Mouse (Mus musculus): ENCODE data around the gene Psg26. TPM values are rescaled to one million over a fixed set of nuclear protein-coding genes. Genes with fewer than 3 reads are reported as not detected.

Gene Psg26
- not detected for polyA plus RNA-seq (2017; shearing (Covaris generic))

DNA sequence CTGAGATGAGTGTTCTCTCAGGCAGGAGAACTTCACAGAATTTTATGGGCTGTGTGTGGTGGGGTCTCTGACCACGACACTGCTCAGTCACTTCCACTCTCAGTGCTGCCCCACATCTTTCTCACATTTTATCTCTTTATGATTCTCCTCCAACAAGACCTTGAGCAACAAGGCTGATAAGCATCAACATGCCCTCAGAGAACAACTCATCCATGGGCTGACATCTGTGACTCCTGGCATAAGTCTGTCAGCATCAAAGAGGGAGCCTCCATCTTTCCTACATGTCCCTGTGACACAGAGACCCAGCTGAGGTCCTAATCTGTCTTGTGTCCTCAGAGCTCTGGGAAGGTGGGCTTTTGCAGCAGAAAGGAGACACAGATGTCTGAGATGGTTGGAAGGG, at the start of gene Psg26:
Psg26 (minus strand) TSS at position 101 of the 400 bp plus-strand sequence.

DNA sequence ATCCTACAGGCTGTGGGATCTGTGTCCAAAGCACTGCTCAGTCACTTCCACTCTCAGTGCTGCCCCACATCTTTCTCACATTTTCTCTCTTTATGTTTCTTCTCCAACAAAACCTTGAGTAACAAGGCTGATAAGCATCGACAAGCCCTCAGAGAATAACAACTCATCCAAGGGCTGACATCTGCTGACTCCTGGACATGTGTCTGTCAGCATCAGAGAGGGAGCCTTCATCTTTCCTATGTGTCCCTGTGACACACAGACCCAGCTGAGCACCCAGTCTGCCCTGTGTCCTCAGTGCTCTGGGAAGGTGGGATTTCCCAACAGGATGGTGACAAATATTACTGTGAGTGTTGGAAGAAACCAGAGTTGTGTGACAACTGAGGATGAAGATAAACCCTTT, 48.2 kb upstream of the Psg26 start, which contains the start of gene Psg25:
Psg25 (minus strand) TSS at position 101 of the 400 bp plus-strand sequence.

DNA sequence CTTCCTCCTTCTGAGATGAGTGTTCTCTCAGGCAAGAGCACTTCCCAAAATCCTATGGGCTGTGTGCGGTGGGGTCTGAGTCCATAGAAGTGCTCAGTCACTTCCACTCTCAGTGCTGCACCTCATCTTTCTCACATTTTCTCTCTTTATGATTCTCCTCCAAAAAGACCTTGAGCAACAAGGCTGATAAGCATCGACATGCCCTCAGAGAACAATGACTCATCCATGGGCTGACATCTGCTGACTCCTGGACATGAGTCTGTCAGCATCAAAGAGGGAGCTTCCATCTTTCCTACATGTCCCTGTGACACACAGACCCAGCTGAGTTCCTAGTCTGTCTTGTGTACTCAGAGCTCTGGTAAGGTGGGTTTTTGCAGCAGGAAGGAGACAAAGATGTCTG, 52.0 kb downstream of the Psg26 start, which contains the start of gene Psg28:
Psg28 (minus strand) TSS at position 101 of the 400 bp plus-strand sequence.

Other genes with a start within 250 kb of the Psg26 start
- not detected for gene Mill1, start 238.8 kb downstream of the Psg26 start, polyA plus RNA-seq (2017; shearing (Covaris generic))
- gene Psg18, start 129.2 kb downstream of the Psg26 start, polyA plus RNA-seq (2017; shearing (Covaris generic)), result not detected
- not detected for gene Psg28, start 52.1 kb downstream of the Psg26 start, polyA plus RNA-seq (2017; shearing (Covaris generic))
- not detected for gene Psg25, start 48.1 kb upstream of the Psg26 start, polyA plus RNA-seq (2017; shearing (Covaris generic))
- gene Psg27, start 83.1 kb upstream of the Psg26 start, polyA plus RNA-seq (2017; shearing (Covaris generic)), result not detected
- gene Psg23, start 132.3 kb upstream of the Psg26 start, polyA plus RNA-seq (2017; shearing (Covaris generic)), result not detected
- 0.17 TPM for gene Psg21, start 172.5 kb upstream of the Psg26 start, polyA plus RNA-seq (2017; shearing (Covaris generic))
- not detected for gene Psg20, start 202.0 kb upstream of the Psg26 start, polyA plus RNA-seq (2017; shearing (Covaris generic))
- not detected for gene Psg22, start 233.9 kb upstream of the Psg26 start, polyA plus RNA-seq (2017; shearing (Covaris generic))